Mouse (Mus musculus): ENCODE data around the gene Dcst2. TPM values are rescaled to one million over a fixed set of nuclear protein-coding genes. Genes with fewer than 3 reads are reported as not detected.

The Dcst2 gene
- polyA plus RNA-seq, 1 experiment from 2014 or later, result not detected

DNA sequence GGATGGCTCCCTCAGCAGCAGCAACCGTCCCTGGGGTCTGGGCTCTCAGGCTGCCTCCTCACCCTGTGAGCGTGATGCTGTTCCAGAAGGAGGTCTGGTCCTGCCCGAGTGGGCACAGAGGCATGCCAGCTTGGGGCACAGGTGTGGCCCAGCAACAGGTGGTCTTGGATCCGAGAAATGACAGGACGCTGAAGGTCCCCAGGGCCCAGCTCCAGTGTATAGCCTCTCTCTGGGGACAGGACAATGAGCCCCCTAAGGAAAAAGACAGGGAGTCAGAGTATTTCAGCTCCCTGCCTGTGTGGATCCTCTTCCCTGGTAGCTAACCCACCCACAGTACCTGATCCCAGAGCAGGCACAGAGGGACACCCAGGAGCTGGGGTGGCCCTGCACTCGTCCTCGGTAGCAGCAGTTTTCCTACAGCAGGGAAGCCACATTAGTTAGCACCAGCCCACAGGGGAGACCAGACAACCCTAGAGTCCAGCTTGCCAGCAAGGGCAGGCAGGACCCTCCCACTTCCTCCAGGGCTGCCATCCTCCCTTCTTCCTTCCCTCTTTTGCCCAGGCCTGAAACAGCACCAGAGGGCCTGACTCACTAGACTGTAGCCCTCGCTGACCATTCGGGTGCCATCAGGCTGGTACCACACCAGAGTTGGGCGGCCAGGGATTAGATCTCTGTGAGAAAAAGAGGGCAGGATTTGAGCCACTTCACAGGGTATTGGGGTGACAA, 14.8 kb upstream of the Dcst2 start:
- no peak overlapping the region for H3K9ac ChIP-seq
- peaks cover 22% of the 10 kb centered on the region for H3K36me3 ChIP-seq
- peaks cover 21% of the 10 kb centered on the region for H3K4me1 ChIP-seq (replicated peaks)
- peaks cover 35% of the 10 kb centered on the region for H3K27me3 ChIP-seq (replicated peaks)
- H3K4me3 ChIP-seq, result no peak overlapping the region
- H3K4me2 ChIP-seq, result no peak overlapping the region; the same call in 1 of the 2 replicates
- no peak for ATAC-seq (ENCODE audit: insufficient number of reproducible peaks, low FRiP score)
- 71% methylated on average over 10 of the region's 10 CpGs for WGBS
- no peaks in the 10 kb centered on the region for H3K9me3 ChIP-seq (replicated peaks)
- H3K27ac ChIP-seq (ENCODE audit: poor library complexity, severe bottlenecking), result no peak overlapping the region

- Histone ChIP-seq H3K27me3 (replicated peaks) (peaks cover 44% of the 10 kb centered on the region), H3K4me3 (no peak overlapping the region), H3K9ac (0 out of 2 replicates have a peak overlapping the region, but pooled peaks have one; percentile 1), H3K4me1 (replicated peaks) (peaks cover 21% of the 10 kb centered on the region), H3K9me3 (replicated peaks) (no peaks in the 10 kb centered on the region), H3K36me3 (peaks cover 16% of the 10 kb centered on the region), H3K27ac (ENCODE audit: poor library complexity, severe bottlenecking) (0 out of 2 replicates have a peak overlapping the region, but pooled peaks have one; percentile 8), H3K4me2 (peak overlapping the region; percentile 90)
- 58% methylated on average over 1 of the region's 1 CpGs for WGBS
- no peak for ATAC-seq (ENCODE audit: insufficient number of reproducible peaks, low FRiP score)
These were observed 13.9 kb upstream of the Dcst2 start for GRCm38 (mm10) chr3:89347916-89348315.

DNA sequence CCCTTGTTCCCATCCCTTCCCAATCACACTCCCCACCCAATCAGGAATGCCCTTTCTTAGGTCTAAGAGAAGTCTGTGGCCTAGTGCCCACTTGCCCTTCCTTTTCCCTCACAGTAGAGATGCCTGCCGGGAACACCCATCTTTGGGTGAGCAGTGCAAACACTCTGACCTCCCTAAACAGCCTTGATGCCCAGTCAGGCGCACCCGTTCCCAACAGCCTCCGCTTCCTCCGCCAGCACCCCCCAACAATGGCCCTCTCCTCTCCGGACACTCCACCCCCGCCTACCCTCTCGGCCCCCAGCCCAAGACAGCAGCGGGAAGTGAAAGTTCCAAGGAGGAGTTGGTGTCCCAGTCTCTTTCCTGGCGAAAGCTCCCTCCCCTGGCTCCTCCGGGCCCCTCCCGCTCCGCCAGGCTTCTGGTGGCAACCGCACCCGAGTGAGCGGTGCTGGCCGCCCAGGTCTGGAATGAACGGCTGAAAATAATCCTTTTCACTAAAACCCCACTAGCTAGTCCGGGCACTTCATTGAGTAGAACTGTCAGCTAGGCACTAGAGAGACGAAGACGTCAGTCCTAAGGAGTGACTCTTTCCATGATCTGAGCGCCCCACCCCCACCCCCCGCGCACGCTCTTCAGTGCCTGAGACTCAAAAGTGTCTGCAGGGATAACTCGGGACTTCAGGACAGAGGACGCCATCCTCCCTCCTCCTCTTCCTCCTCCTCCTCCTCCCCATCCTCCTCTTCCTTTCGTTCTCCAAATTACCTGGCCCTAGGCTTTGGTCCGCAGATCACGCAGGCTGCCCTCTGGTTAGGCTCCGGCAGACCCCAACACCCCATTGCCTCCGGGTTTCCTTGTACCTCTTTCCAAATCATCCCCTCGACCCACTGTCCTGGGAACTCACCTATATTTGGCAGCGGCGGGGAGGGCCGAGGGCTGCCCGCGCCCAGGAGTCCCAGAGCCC, 12.6 kb upstream of the Dcst2 start:
- H3K4me3 ChIP-seq, result peak overlapping the region; percentile 65
- no peaks in the 10 kb centered on the region for H3K9me3 ChIP-seq (replicated peaks)
- peaks cover 53% of the 10 kb centered on the region for H3K27me3 ChIP-seq (replicated peaks)
- WGBS, result 1% methylated on average over 38 of the region's 38 CpGs
- peak; percentile 57 for ATAC-seq (ENCODE audit: insufficient number of reproducible peaks, low FRiP score)
- peak overlapping the region; percentile 73 for H3K9ac ChIP-seq
- H3K4me2 ChIP-seq, result peak overlapping the region; percentile 90
- H3K4me1 ChIP-seq (replicated peaks), result peaks cover 21% of the 10 kb centered on the region
- peak overlapping the region; percentile 56 for H3K27ac ChIP-seq (ENCODE audit: poor library complexity, severe bottlenecking)
- peaks cover 5% of the 10 kb centered on the region; the same call in 1 of the 2 replicates for H3K36me3 ChIP-seq

GRCm38 (mm10) chr3:89349869-89350501, 11.8 kb upstream of the Dcst2 start, which contains the start of gene Adam15:
Gene Adam15 (minus strand): TSS chr3:89349996.
- no peaks in the 10 kb centered on the region for H3K9me3 ChIP-seq (replicated peaks)

GRCm38 (mm10) chr3:89351271-89351670, 10.5 kb upstream of the Dcst2 start:
- peaks cover 21% of the 10 kb centered on the region for H3K4me1 ChIP-seq (replicated peaks)
- no peak for ATAC-seq (ENCODE audit: insufficient number of reproducible peaks, low FRiP score)
- H3K4me3 ChIP-seq, result no peak overlapping the region
- H3K4me2 ChIP-seq, result no peak overlapping the region
- 58% methylated on average over 5 of the region's 5 CpGs for WGBS
- H3K9ac ChIP-seq, result no peak overlapping the region
- no peaks in the 10 kb centered on the region for H3K36me3 ChIP-seq
- peaks cover 57% of the 10 kb centered on the region for H3K27me3 ChIP-seq (replicated peaks)
- H3K27ac ChIP-seq (ENCODE audit: poor library complexity, severe bottlenecking), result no peak overlapping the region
- no peaks in the 10 kb centered on the region for H3K9me3 ChIP-seq (replicated peaks)

More at GRCm38 (mm10) chr3:89349869-89350501, 11.8 kb upstream of the Dcst2 start, which contains the start of gene Adam15:
- H3K4me2 ChIP-seq, result peak within 1 kb of the TSS; percentile 90
- under 1% methylated on average over 59 of the region's 59 CpGs for WGBS
- peak; percentile 88 for ATAC-seq (ENCODE audit: insufficient number of reproducible peaks, low FRiP score)
- H3K36me3 ChIP-seq, result no peaks in the 10 kb centered on the region; the same call in 1 of the 2 replicates
- H3K4me3 ChIP-seq, result peak within 1 kb of the TSS; percentile 65
- H3K27ac ChIP-seq (ENCODE audit: poor library complexity, severe bottlenecking), result peak within 1 kb of the TSS; percentile 56
- H3K9ac ChIP-seq, result peak within 1 kb of the TSS; percentile 73
- H3K27me3 ChIP-seq (replicated peaks), result peaks cover 50% of the 10 kb centered on the region
- peaks cover 21% of the 10 kb centered on the region for H3K4me1 ChIP-seq (replicated peaks)

GRCm38 (mm10) chr3:89354816-89355511, 6.8 kb upstream of the Dcst2 start:
- Histone ChIP-seq H3K36me3 (no peaks in the 10 kb centered on the region), H3K4me3 (no peak overlapping the region), H3K4me1 (replicated peaks) (peaks cover 6% of the 10 kb centered on the region; the same call in 1 of the 2 replicates), H3K27me3 (replicated peaks) (peaks cover 52% of the 10 kb centered on the region), H3K9me3 (replicated peaks) (no peaks in the 10 kb centered on the region), H3K9ac (no peak overlapping the region), H3K4me2 (no peak overlapping the region), H3K27ac (ENCODE audit: poor library complexity, severe bottlenecking) (no peak overlapping the region)
- 17% methylated on average over 5 of the region's 5 CpGs for WGBS
- ATAC-seq (ENCODE audit: insufficient number of reproducible peaks, low FRiP score), result no peak

DNA sequence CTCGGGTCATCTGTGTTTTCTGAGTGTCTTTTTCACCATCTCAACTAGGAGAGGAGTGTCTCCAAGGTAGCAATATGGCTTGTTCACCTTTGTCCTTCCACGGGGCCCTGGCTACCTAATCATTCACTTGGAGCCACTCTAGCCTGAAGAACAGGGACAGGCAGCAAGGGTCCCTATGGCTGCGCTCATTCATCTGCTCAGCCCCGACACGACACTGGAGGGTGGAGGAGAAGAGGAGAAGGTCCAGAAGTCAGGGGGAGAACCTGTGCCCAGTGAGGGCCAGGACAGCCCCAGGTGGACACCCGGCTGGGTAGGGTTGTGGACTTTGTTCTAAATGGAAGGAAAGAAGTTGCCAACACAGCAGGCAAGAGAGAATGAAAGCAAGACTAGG, 6.3 kb upstream of the Dcst2 start:
- Histone ChIP-seq H3K4me1 (replicated peaks) (0 out of 2 replicates have a peak, but pooled peaks cover 1% of the 10 kb centered on the region), H3K9me3 (replicated peaks) (no peaks in the 10 kb centered on the region), H3K27me3 (replicated peaks) (peaks cover 48% of the 10 kb centered on the region), H3K27ac (ENCODE audit: poor library complexity, severe bottlenecking) (no peak overlapping the region), H3K9ac (no peak overlapping the region), H3K4me3 (no peak overlapping the region), H3K36me3 (no peaks in the 10 kb centered on the region), H3K4me2 (no peak overlapping the region)
- no peak for ATAC-seq (ENCODE audit: insufficient number of reproducible peaks, low FRiP score)
- 79% methylated on average over 6 of the region's 6 CpGs for WGBS

DNA sequence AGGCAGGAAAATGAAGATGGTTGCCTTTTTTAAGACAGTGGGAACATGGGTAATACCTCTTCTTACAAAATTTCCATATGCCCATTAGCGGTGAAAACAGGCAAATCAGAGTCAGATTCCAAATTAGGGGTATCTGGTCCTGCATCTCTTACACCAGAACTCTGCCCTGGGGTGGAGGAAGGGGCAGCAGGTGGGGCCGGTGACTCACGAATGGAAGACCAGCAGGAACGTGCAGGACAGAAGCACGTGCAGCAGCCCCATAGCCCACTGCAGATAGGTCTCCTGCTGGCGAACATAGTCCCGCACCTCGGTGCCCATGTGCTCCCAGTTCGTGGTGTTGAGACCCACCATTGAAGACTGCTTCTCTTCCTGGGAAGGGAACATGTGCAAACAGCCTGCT, 5.7 kb upstream of the Dcst2 start:
- Histone ChIP-seq H3K27me3 (replicated peaks) (peaks cover 45% of the 10 kb centered on the region), H3K9ac (no peak overlapping the region), H3K36me3 (no peaks in the 10 kb centered on the region), H3K4me1 (replicated peaks) (no peaks in the 10 kb centered on the region), H3K27ac (ENCODE audit: poor library complexity, severe bottlenecking) (no peak overlapping the region), H3K4me3 (no peak overlapping the region), H3K9me3 (replicated peaks) (no peaks in the 10 kb centered on the region), H3K4me2 (no peak overlapping the region)
- WGBS, result 53% methylated on average over 9 of the region's 9 CpGs
- ATAC-seq (ENCODE audit: insufficient number of reproducible peaks, low FRiP score), result no peak

DNA sequence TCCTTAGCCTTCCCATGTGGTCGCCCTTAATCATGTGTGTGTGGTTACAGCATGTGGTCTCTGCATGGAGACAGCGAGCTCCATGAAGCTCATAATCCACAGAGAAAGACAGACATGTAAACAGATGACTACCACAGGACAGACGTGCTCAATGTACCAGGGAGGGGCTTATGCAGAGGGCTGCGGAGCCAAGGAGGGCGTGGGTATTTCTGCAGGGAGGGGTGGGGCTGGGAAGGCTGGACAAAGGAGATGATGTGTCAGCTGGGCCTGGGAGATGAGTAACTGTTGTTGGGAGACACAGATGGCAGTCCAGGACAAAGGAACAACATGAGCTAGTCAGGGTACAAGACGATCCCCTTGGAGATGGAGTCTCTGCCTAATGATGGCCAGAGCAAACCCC, 2.1 kb upstream of the Dcst2 start:
- no peak overlapping the region for H3K4me2 ChIP-seq
- no peaks in the 10 kb centered on the region for H3K4me1 ChIP-seq (replicated peaks)
- WGBS, result 64% methylated on average over 6 of the region's 6 CpGs

GRCm38 (mm10) chr3:89360237-89360636, 1.5 kb upstream of the Dcst2 start:
- H3K9me3 ChIP-seq (replicated peaks), result no peaks in the 10 kb centered on the region
- H3K36me3 ChIP-seq, result no peaks in the 10 kb centered on the region
- H3K4me2 ChIP-seq, result no peak overlapping the region
- no peaks in the 10 kb centered on the region for H3K4me1 ChIP-seq (replicated peaks)
- H3K4me3 ChIP-seq, result no peak overlapping the region
- no peak overlapping the region for H3K27ac ChIP-seq (ENCODE audit: poor library complexity, severe bottlenecking)
- WGBS, result 72% methylated on average over 3 of the region's 3 CpGs
- no peak overlapping the region for H3K9ac ChIP-seq
- peaks cover 21% of the 10 kb centered on the region; the same call in 1 of the 2 replicates for H3K27me3 ChIP-seq (replicated peaks)
- no peak for ATAC-seq (ENCODE audit: insufficient number of reproducible peaks, low FRiP score)

More for the DNA sequence above, 2.1 kb upstream of the Dcst2 start:
- H3K27me3 ChIP-seq (replicated peaks), result peaks cover 17% of the 10 kb centered on the region; the same call in 1 of the 2 replicates
- no peaks in the 10 kb centered on the region for H3K36me3 ChIP-seq
- no peak overlapping the region for H3K27ac ChIP-seq (ENCODE audit: poor library complexity, severe bottlenecking)
- H3K9ac ChIP-seq, result no peak overlapping the region
- no peaks in the 10 kb centered on the region for H3K9me3 ChIP-seq (replicated peaks)
- ATAC-seq (ENCODE audit: insufficient number of reproducible peaks, low FRiP score), result no peak
- no peak overlapping the region for H3K4me3 ChIP-seq
